Mouse (Mus musculus) E14TG2a.4 (cell line): ENCODE measurements at regions not wholly inside any gene's neighbourhood (a gene's known extent, or its start where the extent isn't known, plus 50 kb on each side); places are given as distances from the start of the nearest gene placed in this dataset.
A peak's percentile ranks its signal among the peaks of the same experiment; 100 is the strongest.

Experiments used
- H3K27me3 ChIP-seq: 2 replicates; pipeline ENCODE4 v1.6.1; 2014; ENCODE audit warnings: low read length, control low read depth; ENCODE audit not compliant: insufficient read depth
- H3K36me3 ChIP-seq: 2 replicates; pipeline ENCODE4 v1.6.1; 2014; ENCODE audit warnings: low read length, control low read depth; ENCODE audit not compliant: insufficient read depth
- H3K4me1 ChIP-seq: replicated peaks from 2 replicates; pipeline ENCODE4 v1.6.1; 2014; ENCODE audit warnings: low read depth, low read length, control low read depth
- H3K4me3 ChIP-seq: replicated peaks from 2 replicates; pipeline ENCODE4 v1.5.1; 2014; ENCODE audit warnings: mild to moderate bottlenecking, low read length
- H3K9me3 ChIP-seq: 2 replicates; pipeline ENCODE4 v1.6.1; 2014; ENCODE audit warnings: low read length, control low read depth
- CTCF ChIP-seq: conservative IDR thresholded peaks from 2 replicates; pipeline ENCODE4 v1.5.1; 2014; ENCODE audit warnings: low read length
- NANOG ChIP-seq: IDR thresholded peaks from 2 replicates; pipeline ENCODE4 v1.6.1; 2014; ENCODE audit warnings: borderline replicate concordance, low read length, mixed read lengths
- POU5F1 ChIP-seq: IDR thresholded peaks from 2 replicates; pipeline ENCODE4 v1.6.1; 2014; ENCODE audit warnings: low read length, borderline replicate concordance

- H3K27me3 ChIP-seq: no peaks in the 10 kb centered on the region
- no peak overlapping the region for H3K4me3 ChIP-seq
- no peaks in the 10 kb centered on the region for H3K9me3 ChIP-seq
- TF ChIP-seq NANOG: no peak
- no peak for TF ChIP-seq CTCF
- H3K4me1 ChIP-seq: no peaks in the 10 kb centered on the region
- no peaks in the 10 kb centered on the region for H3K36me3 ChIP-seq
These were observed 521.6 kb downstream of the Tmem182 start for GRCm38 (mm10) chr1:41326861-41327480.

DNA sequence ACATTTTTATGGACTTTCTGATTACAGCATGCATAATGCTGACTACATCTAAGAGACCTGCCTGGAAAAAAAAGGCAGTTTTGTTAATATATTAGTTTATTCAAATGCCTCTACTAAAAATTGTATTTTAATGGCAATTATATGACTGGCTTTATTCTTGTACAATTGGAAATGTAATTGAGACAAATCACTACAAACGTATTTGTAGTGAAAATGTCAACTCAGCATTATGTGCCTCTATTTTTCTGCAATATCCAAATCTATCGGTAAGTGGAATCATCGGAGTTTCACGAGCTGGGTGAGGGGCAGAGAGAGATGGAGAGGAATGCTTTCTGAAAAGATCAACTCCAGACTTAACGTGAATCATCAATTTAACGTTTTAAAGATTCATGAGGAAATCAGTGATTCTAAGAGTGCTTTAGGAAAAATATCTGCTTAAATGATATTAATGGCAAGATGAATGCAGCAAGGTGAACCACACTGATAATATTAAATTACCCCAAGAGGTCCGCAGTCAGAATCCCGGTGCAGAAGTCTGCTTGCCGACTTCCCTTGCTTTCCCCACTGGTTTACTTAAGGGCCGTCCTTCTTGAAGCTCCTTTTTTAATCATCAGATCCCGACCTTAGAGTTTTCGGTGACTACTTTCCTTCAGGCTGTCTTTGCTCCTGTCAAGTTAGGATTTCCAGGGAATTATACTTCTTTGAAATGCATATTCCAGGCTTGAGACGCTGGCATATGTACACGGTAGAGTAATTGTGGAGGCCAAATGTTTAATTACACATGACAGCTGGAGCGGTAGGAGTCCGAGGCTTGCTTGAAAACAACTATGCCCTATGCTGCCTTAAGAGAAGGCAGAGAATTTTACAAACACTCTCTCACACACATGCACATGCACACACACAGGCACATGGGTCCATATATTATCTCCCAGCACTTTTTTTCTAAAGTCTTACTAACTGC, 544.7 kb downstream of the Tmem182 start:
- no peak overlapping the region for H3K4me3 ChIP-seq

GRCm38 (mm10) chr1:41359061-41359460, 553.7 kb downstream of the Tmem182 start:
- Histone ChIP-seq H3K4me1 (no peaks in the 10 kb centered on the region), H3K27me3 (no peaks in the 10 kb centered on the region), H3K36me3 (no peaks in the 10 kb centered on the region), H3K4me3 (no peak overlapping the region), H3K9me3 (peaks cover 38% of the 10 kb centered on the region)
- TF ChIP-seq NANOG (no peak), CTCF (no peak), POU5F1 (no peak)

More for the DNA sequence above, 544.7 kb downstream of the Tmem182 start:
- TF ChIP-seq CTCF (no peak), NANOG (no peak)
- Histone ChIP-seq H3K36me3 (no peaks in the 10 kb centered on the region), H3K9me3 (no peaks in the 10 kb centered on the region), H3K4me1 (no peaks in the 10 kb centered on the region), H3K27me3 (no peaks in the 10 kb centered on the region)

GRCm38 (mm10) chr1:41361512-41361911, 556.1 kb downstream of the Tmem182 start:
- Histone ChIP-seq H3K4me3 (no peak overlapping the region), H3K36me3 (no peaks in the 10 kb centered on the region), H3K4me1 (no peaks in the 10 kb centered on the region), H3K27me3 (no peaks in the 10 kb centered on the region), H3K9me3 (peaks cover 38% of the 10 kb centered on the region)
- TF ChIP-seq NANOG (no peak), CTCF (no peak), POU5F1 (no peak)

DNA sequence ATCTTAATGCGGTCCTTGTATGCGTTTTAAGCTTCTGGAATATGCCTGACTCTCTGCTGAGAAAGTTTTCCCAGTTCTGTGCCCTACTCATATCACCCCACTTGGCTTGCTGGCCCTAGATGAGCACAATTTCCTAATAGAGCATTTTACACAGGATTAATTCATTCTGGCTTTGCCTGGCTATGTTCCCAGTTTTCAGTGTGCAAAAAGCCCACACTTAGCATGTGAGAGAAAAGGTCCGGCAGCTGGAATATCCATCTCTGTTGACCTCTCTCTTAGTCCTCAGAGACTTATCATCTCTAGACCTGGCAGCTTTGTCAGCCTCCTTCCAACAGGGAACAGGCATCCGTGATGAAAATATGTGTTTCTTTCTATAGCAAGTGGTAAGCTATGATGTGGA, 574.6 kb downstream of the Tmem182 start:
- H3K4me1 ChIP-seq: peaks cover 3% of the 10 kb centered on the region; the same call in 1 of the 2 replicates
- TF ChIP-seq POU5F1 (no peak), NANOG (no peak), CTCF (no peak)
- H3K9me3 ChIP-seq: no peaks in the 10 kb centered on the region
- no peak overlapping the region for H3K4me3 ChIP-seq
- no peaks in the 10 kb centered on the region for H3K36me3 ChIP-seq
- H3K27me3 ChIP-seq: no peaks in the 10 kb centered on the region

DNA sequence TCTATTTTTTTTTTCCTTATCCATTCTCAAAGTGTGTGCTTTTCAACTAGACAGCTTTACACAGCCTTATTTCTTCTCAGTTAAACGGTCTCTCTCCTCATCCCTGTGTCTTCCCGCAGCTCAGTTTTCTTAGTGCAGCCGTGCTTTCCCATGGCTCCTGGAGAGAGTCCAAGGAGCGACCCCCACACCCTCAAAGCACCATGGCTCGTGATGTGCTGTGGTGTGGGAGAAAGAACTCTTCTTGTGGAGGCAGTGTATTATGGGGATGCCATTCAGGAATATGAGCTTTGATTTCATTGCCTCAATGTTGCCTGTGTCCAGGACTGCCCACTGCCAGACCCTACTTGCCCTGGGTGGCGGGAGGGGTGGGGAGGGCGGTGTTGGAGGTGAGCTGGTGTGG, 576.1 kb downstream of the Tmem182 start:
- H3K4me3 ChIP-seq: no peak overlapping the region
- H3K9me3 ChIP-seq: no peaks in the 10 kb centered on the region
- H3K36me3 ChIP-seq: no peaks in the 10 kb centered on the region
- no peak for TF ChIP-seq CTCF
- no peak for TF ChIP-seq POU5F1
- TF ChIP-seq NANOG: no peak
- peaks cover 3% of the 10 kb centered on the region; the same call in 1 of the 2 replicates for H3K4me1 ChIP-seq
- no peaks in the 10 kb centered on the region for H3K27me3 ChIP-seq

DNA sequence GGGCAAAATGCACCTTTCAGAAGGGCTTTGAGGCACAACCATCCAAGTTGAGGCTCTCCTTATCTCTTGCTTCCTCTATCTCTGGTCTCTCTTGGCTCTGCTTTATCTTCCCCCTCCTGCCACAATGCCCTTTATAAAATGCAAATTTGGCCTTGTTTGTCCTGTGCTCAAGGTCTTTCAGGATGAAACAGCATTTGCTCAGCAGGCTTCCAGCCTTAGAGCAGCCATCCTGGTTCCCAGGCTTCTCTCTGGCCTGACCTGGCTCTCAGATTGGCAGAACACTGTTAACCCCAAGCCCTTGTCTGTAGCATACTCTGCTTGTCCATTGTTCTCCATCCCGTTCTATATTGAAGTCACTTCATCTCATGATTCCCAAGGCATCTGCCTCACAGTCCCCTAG, 579.3 kb downstream of the Tmem182 start:
- Histone ChIP-seq H3K9me3 (no peaks in the 10 kb centered on the region), H3K27me3 (no peaks in the 10 kb centered on the region), H3K4me1 (peaks cover 15% of the 10 kb centered on the region), H3K36me3 (no peaks in the 10 kb centered on the region), H3K4me3 (no peak overlapping the region)
- no peak for TF ChIP-seq CTCF
- no peak for TF ChIP-seq POU5F1
- no peak for TF ChIP-seq NANOG

GRCm38 (mm10) chr1:41386435-41386834, 581.0 kb downstream of the Tmem182 start:
- H3K36me3 ChIP-seq: no peaks in the 10 kb centered on the region
- H3K4me3 ChIP-seq: no peak overlapping the region
- H3K27me3 ChIP-seq: no peaks in the 10 kb centered on the region
- peaks cover 30% of the 10 kb centered on the region for H3K4me1 ChIP-seq
- TF ChIP-seq POU5F1 (no peak), CTCF (peak; percentile 41), NANOG (no peak)
- no peaks in the 10 kb centered on the region for H3K9me3 ChIP-seq
